8 mouse cellular contexts compared by ENCODE assay signal in the genomic region with DNA sequence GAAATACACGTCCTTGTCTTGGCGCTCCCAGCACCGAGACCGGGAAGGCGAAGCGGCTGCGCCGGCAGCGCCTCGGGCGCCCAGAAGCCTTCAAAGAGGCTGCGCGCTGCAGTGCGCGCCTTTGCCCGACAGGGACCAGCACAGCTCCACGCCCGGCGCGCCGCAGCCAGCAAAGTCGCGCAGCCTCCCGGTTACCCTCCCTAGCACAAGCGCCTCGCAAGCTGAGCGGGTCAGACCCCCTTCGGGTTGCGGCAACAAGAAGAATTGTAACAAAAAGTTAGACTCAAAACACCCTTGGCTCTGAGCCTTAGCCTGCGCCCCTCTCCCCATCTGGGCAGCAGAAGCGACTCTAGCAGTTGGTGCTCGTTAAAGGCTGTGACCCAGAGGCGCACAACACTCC. TPM values are rescaled to one million over a fixed set of nuclear protein-coding genes. Genes with fewer than 3 reads are reported as not detected.
DNase-seq lines count a peak whose midpoint lies in the region; ATAC-seq lines count a peak whose summit lies in the region.

No protein-coding gene starts in this region.

- H3K27ac ChIP-seq in hindbrain, embryonic 12.5 days: peak overlapping the region; percentile 42; the same call in 1 of the 2 replicates

- peak; percentile 79 for DNase-seq in Muller cell, postnatal 12 days (ENCODE audit: inconsistent ontology term)
- peak; percentile 16 for DNase-seq in cerebellum, adult 9-10 months
- DNase-seq in frontal cortex, postnatal 14 days (ENCODE audit: low spot score in 2 of 2): peak; percentile 39 to 70
- peak; percentile 46 to 50 for DNase-seq in left cerebral cortex, adult 8-10 months (ENCODE audit: low spot score in 2 of 2)
- DNase-seq in right cerebral cortex, adult 18-20 months: peak; percentile 73
- peak; percentile 90 for DNase-seq in thymus, postnatal 4 days

- peak overlapping the region; percentile 65 for H3K4me3 ChIP-seq in hindbrain, embryonic 12.5 days

- H3K9me3 ChIP-seq in hindbrain, embryonic 12.5 days (replicated peaks): no peaks in the 10 kb centered on the region

- under 1% methylated on average over 33 of the region's 33 CpGs for WGBS in hindbrain, embryonic 12.5 days

- peak overlapping the region; percentile 87 for H3K4me2 ChIP-seq in hindbrain, embryonic 12.5 days (replicated peaks)

- H3K36me3 ChIP-seq in hindbrain, embryonic 12.5 days: no peaks in the 10 kb centered on the region

- peak; percentile 51 for ATAC-seq in hindbrain, embryonic 12.5 days (ENCODE audit: low FRiP score)
- peak; percentile 44 for ATAC-seq in megakaryocyte, adult 5-6 weeks (ENCODE audit: poor library complexity, severe bottlenecking)

- H3K4me1 ChIP-seq in hindbrain, embryonic 12.5 days: peaks cover 49% of the 10 kb centered on the region

- peak overlapping the region; percentile 80 for H3K9ac ChIP-seq in hindbrain, embryonic 12.5 days

- H3K27me3 ChIP-seq in hindbrain, embryonic 12.5 days: peaks cover 64% of the 10 kb centered on the region

RNA-seq across cellular contexts. Expression of gene Hs3st3b1, which starts 1.6 kb away (rescaled TPM):
- polyA plus RNA-seq in hindbrain, embryonic 12.5 days (2016; fragmentation: Nextera tagmentation; extraction: Ambion mirVana): 11.2 and 15.1 TPM in 2 replicates
- total RNA-seq in left cerebral cortex, adult 8-10 months (2022): 1 to 10 TPM; 1.7 to 2.2 (median 1.8) TPM
- total RNA-seq in megakaryocyte, adult 5-6 weeks (2015): 0.38 and 0.55 TPM in 2 replicates
- total RNA-seq in megakaryocyte, adult 5-6 weeks (2017): 0.59 and 0.77 TPM in 2 replicates

Comparison
In these comparisons a context has a peak if more than half of its experiments do, and no peak if none do; other contexts are left out.
1. Peak in every context shown above with its lines: DNase-seq, ATAC-seq, H3K4me3 ChIP-seq and H3K27ac ChIP-seq.
2. DNase-seq: peak in every context shown above with its lines; median percentile 90 in thymus, postnatal 4 days; 79 in Muller cell, postnatal 12 days; 73 in right cerebral cortex, adult 18-20 months; 54 in frontal cortex, postnatal 14 days; 48 in left cerebral cortex, adult 8-10 months; 16 in cerebellum, adult 9-10 months.